22 mouse cellular contexts compared by ENCODE assay signal in genomic region chr16:18471381-18471955, GRCm38 (mm10). TPM values are rescaled to one million over a fixed set of nuclear protein-coding genes. Genes with fewer than 3 reads are reported as not detected.
DNase-seq lines count a peak whose midpoint lies in the region; ATAC-seq and TF ChIP-seq lines count a peak whose summit lies in the region.
"Had no signal": no experiment of that assay in that cellular context is flagged by ENCODE, and none has a peak within 500 bp of the region (broad histone marks: within the 10 kb centered on the region; RNA-seq: fewer than 3 reads in every experiment).

No protein-coding gene starts in this region.

- peaks cover 4% of the 10 kb centered on the region; the same call in 1 of the 2 replicates for H3K4me1 ChIP-seq in kidney, embryonic 14.5 days (ENCODE audit: control insufficient read depth, insufficient read depth, low read length)
- no peaks in the 10 kb centered on the region for H3K4me1 ChIP-seq in kidney, embryonic 16.5 days (ENCODE audit: insufficient read depth, low read length)
- H3K4me1 ChIP-seq in thymus, adult 2 months (replicated peaks; ENCODE audit: control insufficient read depth, insufficient read depth, low read length): peaks cover 33% of the 10 kb centered on the region
- H3K4me1 ChIP-seq in embryonic facial prominence, embryonic 15.5 days: no peaks in the 10 kb centered on the region
- H3K4me1 ChIP-seq: hindbrain, embryonic 15.5 days; liver, embryonic 15.5 days; megakaryocyte, embryonic 14.5 days; stomach, embryonic 15.5 days had no signal

- CTCF ChIA-PET in Patski (lab: Charles Lee): interaction anchor here (0.8 to 1.6 kb wide), 9 partner anchors 10 to 147 kb away, joined by 3 to 8 read pairs (median 4); no protein-coding TSS in a partner anchor

- no peak overlapping the region for H3K4me2 ChIP-seq in kidney, embryonic 14.5 days (replicated peaks; ENCODE audit: low read depth, low read length)
- H3K4me2 ChIP-seq in kidney, embryonic 16.5 days (replicated peaks; ENCODE audit: low read depth, low read length): no peak overlapping the region
- no peak overlapping the region for H3K4me2 ChIP-seq in embryonic facial prominence, embryonic 15.5 days (replicated peaks)
- H3K4me2 ChIP-seq: heart, embryonic 12.5 days; hindbrain, embryonic 15.5 days; limb, embryonic 13.5 days; liver, embryonic 15.5 days; stomach, embryonic 15.5 days had no signal

- TF ChIP-seq CTCF in thymus, adult 2 months (IDR thresholded peaks at IDR 0.05; ENCODE audit: borderline replicate concordance, control insufficient read depth, extremely low read depth, insufficient read depth, low read length, poor library complexity): no peak
- no peak for TF ChIP-seq CTCF in Patski (IDR thresholded peaks at IDR 0.05)

- WGBS in kidney, embryonic 14.5 days: 79% methylated on average over 11 of the region's 11 CpGs
- WGBS in kidney, embryonic 16.5 days: 81% methylated on average over 11 of the region's 11 CpGs
- 85% methylated on average over 11 of the region's 11 CpGs for WGBS in thymus, adult 2 months
- 52% methylated on average over 11 of the region's 11 CpGs for WGBS in embryonic facial prominence, embryonic 15.5 days

- H3K27ac ChIP-seq in kidney, embryonic 14.5 days (ENCODE audit: low read depth, low read length): no peak overlapping the region
- H3K27ac ChIP-seq in kidney, embryonic 16.5 days (ENCODE audit: low read length): no peak overlapping the region
- H3K27ac ChIP-seq in thymus, adult 2 months (ENCODE audit: control insufficient read depth, insufficient read depth, low read length): no peak overlapping the region
- no peak overlapping the region for H3K27ac ChIP-seq in embryonic facial prominence, embryonic 15.5 days (replicated peaks)
- H3K27ac ChIP-seq: hindbrain, embryonic 15.5 days; limb, embryonic 13.5 days; liver, embryonic 15.5 days; stomach, embryonic 15.5 days had no signal

- no peak for TF ChIP-seq POLR2A in thymus, adult 2 months (IDR thresholded peaks at IDR 0.05; ENCODE audit: control insufficient read depth, extremely low read depth, insufficient read depth, low read length, poor library complexity)

- H3K27me3 ChIP-seq in kidney, embryonic 14.5 days (ENCODE audit: control insufficient read depth, insufficient read depth, low read length): no peaks in the 10 kb centered on the region
- H3K27me3 ChIP-seq in kidney, embryonic 16.5 days (ENCODE audit: insufficient read depth, low read length): no peaks in the 10 kb centered on the region
- no peaks in the 10 kb centered on the region for H3K27me3 ChIP-seq in thymus, adult 2 months (ENCODE audit: control insufficient read depth, insufficient read depth, low read length)
- H3K27me3 ChIP-seq in Patski: no peaks in the 10 kb centered on the region
- no peaks in the 10 kb centered on the region for H3K27me3 ChIP-seq in embryonic facial prominence, embryonic 15.5 days
- H3K27me3 ChIP-seq: heart, embryonic 12.5 days; hindbrain, embryonic 15.5 days; limb, embryonic 13.5 days; liver, embryonic 15.5 days; megakaryocyte, embryonic 14.5 days; stomach, embryonic 15.5 days had no signal

- DNase-seq in thymus, postnatal 4 days: peak; percentile 29
- DNase-seq in thymus, adult 2 months: no peak
- DNase-seq in Patski (ENCODE audit: low read depth, low spot score): peak; percentile 81
- DNase-seq: adrenal gland, adult 2 months; cerebellum, adult 9-10 months; heart, postnatal 14 days; kidney, postnatal 36 days; lung, postnatal 10 days; thymus, adult 18-20 months had no signal

- no peak overlapping the region for H3K4me3 ChIP-seq in kidney, embryonic 14.5 days (ENCODE audit: low read length)
- H3K4me3 ChIP-seq in kidney, embryonic 16.5 days (ENCODE audit: low read length): no peak overlapping the region
- no peak overlapping the region for H3K4me3 ChIP-seq in thymus, adult 2 months (ENCODE audit: control insufficient read depth, insufficient read depth, low read length)
- H3K4me3 ChIP-seq in embryonic facial prominence, embryonic 15.5 days (replicated peaks): no peak overlapping the region
- H3K4me3 ChIP-seq: heart, embryonic 12.5 days; hindbrain, embryonic 15.5 days; limb, embryonic 13.5 days; liver, embryonic 15.5 days; megakaryocyte, embryonic 14.5 days; stomach, embryonic 15.5 days had no signal

- peaks cover 5% of the 10 kb centered on the region for H3K36me3 ChIP-seq in kidney, embryonic 14.5 days (ENCODE audit: control insufficient read depth, insufficient read depth, low read length)
- H3K36me3 ChIP-seq in kidney, embryonic 16.5 days (ENCODE audit: insufficient read depth, low read length): peaks cover 12% of the 10 kb centered on the region
- no peaks in the 10 kb centered on the region for H3K36me3 ChIP-seq in thymus, adult 2 months (ENCODE audit: control insufficient read depth, insufficient read depth, low read length)
- H3K36me3 ChIP-seq in embryonic facial prominence, embryonic 15.5 days: peaks cover 12% of the 10 kb centered on the region; the same call in 1 of the 2 replicates
- H3K36me3 ChIP-seq: stomach, embryonic 15.5 days had no signal

- ATAC-seq in kidney, embryonic 14.5 days (ENCODE audit: low FRiP score, low TSS enrichment): peak; percentile 8; the same call in 1 of the 2 replicates
- no peak for ATAC-seq in kidney, embryonic 16.5 days (ENCODE audit: low FRiP score, low TSS enrichment)
- peak; percentile 86 for ATAC-seq in Patski
- 0 out of 2 replicates have a peak, but pooled peaks have one; percentile 24 for ATAC-seq in embryonic facial prominence, embryonic 15.5 days (ENCODE audit: insufficient number of reproducible peaks, low FRiP score, low TSS enrichment, low read depth)
- no peak for ATAC-seq in monocyte, adult 5-6 weeks (replicated peaks; ENCODE audit: insufficient number of reproducible peaks, low FRiP score, low TSS enrichment, poor library complexity, severe bottlenecking)
- ATAC-seq: CD4-positive, CD25-positive, alpha-beta regulatory T cell, adult 4 months; intestine, postnatal 0 days; midbrain, embryonic 16.5 days had no signal

- no peaks in the 10 kb centered on the region for H3K9me3 ChIP-seq in kidney, embryonic 14.5 days (ENCODE audit: control insufficient read depth, low read length)
- H3K9me3 ChIP-seq in kidney, embryonic 16.5 days (ENCODE audit: low read length): no peaks in the 10 kb centered on the region
- H3K9me3 ChIP-seq in embryonic facial prominence, embryonic 15.5 days (replicated peaks): no peaks in the 10 kb centered on the region
- H3K9me3 ChIP-seq: heart, embryonic 12.5 days; hindbrain, embryonic 15.5 days; limb, embryonic 13.5 days; liver, embryonic 15.5 days; megakaryocyte, embryonic 14.5 days; stomach, embryonic 15.5 days had no signal

- no peak overlapping the region for H3K9ac ChIP-seq in kidney, embryonic 14.5 days (ENCODE audit: low read depth, low read length)
- H3K9ac ChIP-seq in kidney, embryonic 16.5 days (replicated peaks; ENCODE audit: low read length): no peak overlapping the region
- no peak overlapping the region for H3K9ac ChIP-seq in embryonic facial prominence, embryonic 15.5 days
- H3K9ac ChIP-seq: heart, embryonic 12.5 days; hindbrain, embryonic 15.5 days; limb, embryonic 13.5 days; liver, embryonic 15.5 days; stomach, embryonic 15.5 days had no signal

- POLR2A ChIA-PET in Patski (lab: Charles Lee): interaction anchor here (2.4 kb wide), 1 partner anchor 12 kb away, joined by 14 read pairs; no protein-coding TSS in a partner anchor

- in situ Hi-C loops in Patski (cut with MboI; ENCODE audit: low pct_unique_long_range_greater_than_20kb): no loop called here

RNA-seq across cellular contexts. Expression of gene Gnb1l, which starts 27.0 kb away (rescaled TPM):
- polyA plus RNA-seq in kidney, embryonic 14.5 days (2014; fragmentation: Nextera tagmentation; extraction: Ambion mirVana): 16.3 and 18.0 TPM in 2 replicates
- 19.1 and 19.7 TPM in 2 replicates for polyA plus RNA-seq in kidney, embryonic 16.5 days (2015; fragmentation: Nextera tagmentation; extraction: Ambion mirVana)
- polyA plus RNA-seq in thymus, adult 2 months (2012; rRNA removed): 38.7 and 48.9 TPM in 2 replicates
- polyA plus RNA-seq in Patski (2021): 9.9 TPM
- polyA plus RNA-seq in embryonic facial prominence, embryonic 15.5 days (2015; fragmentation: Nextera tagmentation; extraction: Ambion mirVana): 15.1 and 18.7 TPM in 2 replicates
- total RNA-seq in monocyte, adult 5-6 weeks (2017): 0.85 to 1.4 TPM (median 1.2 TPM) in 3 replicates

RNA-seq across cellular contexts. Expression of gene Rtl10, which starts 27.2 kb away (rescaled TPM):
- polyA plus RNA-seq in kidney, embryonic 14.5 days (2014; fragmentation: Nextera tagmentation; extraction: Ambion mirVana): 1.9 and 3.0 TPM in 2 replicates
- 3.3 and 4.3 TPM in 2 replicates for polyA plus RNA-seq in kidney, embryonic 16.5 days (2015; fragmentation: Nextera tagmentation; extraction: Ambion mirVana)
- polyA plus RNA-seq in thymus, adult 2 months (2012; rRNA removed): 47.0 and 63.6 TPM in 2 replicates
- 9.1 TPM for polyA plus RNA-seq in Patski (2021)
- 3.5 and 4.5 TPM in 2 replicates for polyA plus RNA-seq in embryonic facial prominence, embryonic 15.5 days (2015; fragmentation: Nextera tagmentation; extraction: Ambion mirVana)
- 2.0 TPM in 1 of 3 replicates, not detected in the others for total RNA-seq in monocyte, adult 5-6 weeks (2017)

RNA-seq across cellular contexts. Expression of gene Comt, which starts 44.8 kb away (rescaled TPM):
- polyA plus RNA-seq in kidney, embryonic 14.5 days (2014; fragmentation: Nextera tagmentation; extraction: Ambion mirVana): 78.7 and 89.0 TPM in 2 replicates
- 119 and 127 TPM in 2 replicates for polyA plus RNA-seq in kidney, embryonic 16.5 days (2015; fragmentation: Nextera tagmentation; extraction: Ambion mirVana)
- polyA plus RNA-seq in thymus, adult 2 months (2012; rRNA removed): 104 and 108 TPM in 2 replicates
- 229 TPM for polyA plus RNA-seq in Patski (2021)
- 109 and 116 TPM in 2 replicates for polyA plus RNA-seq in embryonic facial prominence, embryonic 15.5 days (2015; fragmentation: Nextera tagmentation; extraction: Ambion mirVana)
- total RNA-seq in monocyte, adult 5-6 weeks (2017): 11.3 to 19.0 TPM (median 15.8 TPM) in 3 replicates

RNA-seq across cellular contexts. Expression of gene Txnrd2, which starts 45.3 kb away (rescaled TPM):
- polyA plus RNA-seq in kidney, embryonic 14.5 days (2014; fragmentation: Nextera tagmentation; extraction: Ambion mirVana): 21.9 and 23.6 TPM in 2 replicates
- polyA plus RNA-seq in kidney, embryonic 16.5 days (2015; fragmentation: Nextera tagmentation; extraction: Ambion mirVana): 33.7 and 35.2 TPM in 2 replicates
- polyA plus RNA-seq in thymus, adult 2 months (2012; rRNA removed): 10.6 and 10.7 TPM in 2 replicates
- polyA plus RNA-seq in Patski (2021): 25.2 TPM
- polyA plus RNA-seq in embryonic facial prominence, embryonic 15.5 days (2015; fragmentation: Nextera tagmentation; extraction: Ambion mirVana): 17.0 and 18.2 TPM in 2 replicates
- 9.3 to 21.9 TPM (median 18.1 TPM) in 3 replicates for total RNA-seq in monocyte, adult 5-6 weeks (2017)

Comparison
In these comparisons a context has a peak if more than half of its experiments do, and no peak if none do; other contexts are left out.
1. ATAC-seq: peak in kidney, embryonic 14.5 days (single experiment), Patski (single experiment) and embryonic facial prominence, embryonic 15.5 days (single experiment); none in kidney, embryonic 16.5 days (single experiment) and monocyte, adult 5-6 weeks (single experiment).